Mouse (Mus musculus) stomach, postnatal 0 days (tissue): ENCODE data around the gene Gli3. TPM values are rescaled to one million over a fixed set of nuclear protein-coding genes. Genes with fewer than 3 reads are reported as not detected.

Experiments used
- ATAC-seq: fragments of 200-750 bp; cut with Nextera tagmentation; 2 replicates; pipeline ENCODE4 v1.8.0; 2017; ENCODE audit not compliant: low FRiP score, low TSS enrichment
- DNase-seq: peaks from one replicate; pipeline ENCODE4 v3.0.0-alpha.2; 2016; ENCODE audit warnings: low spot score
- H3K27ac ChIP-seq: fragments of 300-500 bp; sonication (generic); replicated peaks from 2 replicates; pipeline ENCODE4 v1.5.1; 2014; ENCODE audit warnings: mild to moderate bottlenecking, control low read depth
- H3K27me3 ChIP-seq: fragments of 300-500 bp; sonication (generic); 2 replicates; pipeline ENCODE4 v1.6.1; 2014; ENCODE audit warnings: low read length; ENCODE audit not compliant: control insufficient read depth, insufficient read depth
- H3K36me3 ChIP-seq: fragments of 300-500 bp; sonication (generic); 2 replicates; pipeline ENCODE4 v1.6.1; 2014; ENCODE audit warnings: low read length, mixed read lengths; ENCODE audit not compliant: control insufficient read depth, insufficient read depth
- H3K4me1 ChIP-seq: fragments of 300-500 bp; sonication (generic); replicated peaks from 2 replicates; pipeline ENCODE4 v1.6.1; 2014; ENCODE audit warnings: antibody characterized with exemption; ENCODE audit not compliant: control insufficient read depth, insufficient read depth
- H3K4me2 ChIP-seq: fragments of 300-500 bp; sonication (generic); replicated peaks from 2 replicates; pipeline ENCODE4 v1.6.1; 2014; ENCODE audit warnings: low read depth, mild to moderate bottlenecking, control low read depth, moderate library complexity
- H3K4me3 ChIP-seq: fragments of 300-500 bp; sonication (generic); 2 replicates; pipeline ENCODE4 v1.5.1; 2014; ENCODE audit warnings: low read depth, low read length, control low read depth
- H3K9ac ChIP-seq: fragments of 300-500 bp; sonication (generic); 2 replicates; pipeline ENCODE4 v1.6.1; 2014; ENCODE audit warnings: mild to moderate bottlenecking, low read length, control low read depth, mixed read lengths
- H3K9me3 ChIP-seq: fragments of 300-500 bp; sonication (generic); 2 replicates; pipeline ENCODE4 v1.6.1; 2016; ENCODE audit warnings: low read length; ENCODE audit not compliant: control insufficient read depth
- CTCF ChIP-seq: IDR thresholded peaks from 2 replicates; pipeline ENCODE4 v1.5.1; 2016; ENCODE audit warnings: antibody characterized with exemption, low read depth, mild to moderate bottlenecking, moderate library complexity
- EP300 ChIP-seq: optimal IDR thresholded peaks from 2 replicates; pipeline ENCODE3; 2016; ENCODE audit warnings: antibody characterized with exemption
- WGBS: fragments of 180-500 bp; shearing (Covaris S2); extraction: QIAGEN DNeasy Blood & Tissue Kit; methylation state at CpG from one replicate; pipeline ENCODE4 v1.1.7; 2014; 5-methylcytosine and 5-hydroxymethylcytosine counted together
- polyA plus RNA-seq: library from polyadenylated mRNA; unstranded; fragments of >200 nt; fragmentation: Nextera tagmentation; extraction: Ambion mirVana; gene quantifications from 2 replicates; pipeline ENCODE4 v1.2.1, GENCODE M21; 2015

Gene Gli3
- polyA plus RNA-seq, 1 experiment from 2014 or later, result 4.9 TPM

DNA sequence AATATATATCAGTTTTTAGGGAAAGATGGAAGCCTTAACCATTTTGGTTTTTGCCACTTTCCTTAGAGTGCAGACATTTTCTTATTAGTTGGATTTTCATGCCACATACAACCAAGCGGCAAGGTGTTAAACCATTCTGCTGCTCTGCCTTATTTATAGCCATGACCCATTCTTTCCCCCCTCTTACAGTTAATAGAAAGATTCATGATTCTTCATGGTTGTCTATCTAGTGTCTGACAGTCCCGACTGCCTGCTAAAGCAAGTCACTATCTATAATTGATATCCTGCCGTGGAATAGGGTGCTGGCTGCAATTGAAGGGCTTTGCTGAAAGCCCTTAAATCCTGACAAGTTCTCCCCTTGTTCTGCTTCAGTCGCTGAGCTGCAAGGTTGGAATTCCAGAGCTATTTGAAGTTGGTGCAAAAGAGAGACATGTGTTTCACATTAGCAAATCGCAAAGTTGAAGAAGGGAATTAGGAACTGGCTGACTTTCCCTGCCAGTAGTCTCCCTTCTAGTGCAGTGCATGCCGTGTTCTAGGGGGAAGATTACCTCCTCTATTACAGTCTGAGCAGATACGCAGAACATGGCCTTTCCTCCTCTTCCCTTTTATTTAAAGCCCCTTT, 201.7 kb downstream of the Gli3 start:
- no peak for DNase-seq

GRCm38 (mm10) chr13:15665514-15665913, 202.5 kb downstream of the Gli3 start:
- WGBS, result 92% methylated on average over 8 of the region's 8 CpGs
- DNase-seq (no peak), ATAC-seq (no peak)
- H3K4me3 ChIP-seq, result no peak overlapping the region
- no peak overlapping the region for H3K27ac ChIP-seq
- no peak for TF ChIP-seq EP300
- TF ChIP-seq CTCF, result no peak
- peaks cover 7% of the 10 kb centered on the region for H3K36me3 ChIP-seq
- H3K9ac ChIP-seq, result no peak overlapping the region
- no peaks in the 10 kb centered on the region for H3K4me1 ChIP-seq
- no peaks in the 10 kb centered on the region for H3K9me3 ChIP-seq
- no peak overlapping the region for H3K4me2 ChIP-seq
- no peaks in the 10 kb centered on the region for H3K27me3 ChIP-seq

More for the DNA sequence above, 201.7 kb downstream of the Gli3 start:
- H3K4me1 ChIP-seq, result no peaks in the 10 kb centered on the region
- H3K27ac ChIP-seq, result no peak overlapping the region
- TF ChIP-seq EP300, result no peak
- no peak for TF ChIP-seq CTCF
- no peak overlapping the region for H3K4me3 ChIP-seq
- ATAC-seq, result no peak
- no peaks in the 10 kb centered on the region for H3K27me3 ChIP-seq
- H3K4me2 ChIP-seq, result no peak overlapping the region
- 44% methylated on average over 7 of the region's 7 CpGs for WGBS
- H3K36me3 ChIP-seq, result peaks cover 7% of the 10 kb centered on the region
- H3K9ac ChIP-seq, result no peak overlapping the region
- H3K9me3 ChIP-seq, result no peaks in the 10 kb centered on the region

- DNase-seq (no peak), ATAC-seq (no peak)
- no peak overlapping the region for H3K9ac ChIP-seq
- no peak overlapping the region for H3K4me3 ChIP-seq
- H3K27ac ChIP-seq, result no peak overlapping the region
- no peaks in the 10 kb centered on the region for H3K36me3 ChIP-seq
- H3K9me3 ChIP-seq, result no peaks in the 10 kb centered on the region
- 41% methylated on average over 9 of the region's 9 CpGs for WGBS
- H3K4me2 ChIP-seq, result no peak overlapping the region
- H3K27me3 ChIP-seq, result no peaks in the 10 kb centered on the region
- H3K4me1 ChIP-seq, result no peaks in the 10 kb centered on the region
- TF ChIP-seq CTCF (no peak), EP300 (no peak)
Observed at GRCm38 (mm10) chr13:15670144-15670961, 207.3 kb downstream of the Gli3 start.

- Histone ChIP-seq H3K9ac (no peak overlapping the region), H3K4me2 (no peak overlapping the region), H3K4me3 (no peak overlapping the region), H3K36me3 (no peaks in the 10 kb centered on the region), H3K4me1 (no peaks in the 10 kb centered on the region), H3K27ac (no peak overlapping the region), H3K9me3 (no peaks in the 10 kb centered on the region), H3K27me3 (no peaks in the 10 kb centered on the region)
- WGBS, result 48% methylated on average over 4 of the region's 4 CpGs
- ATAC-seq (no peak), DNase-seq (no peak)
- TF ChIP-seq EP300 (no peak), CTCF (no peak)
Observed at GRCm38 (mm10) chr13:15670962-15671313, 207.9 kb downstream of the Gli3 start.

DNA sequence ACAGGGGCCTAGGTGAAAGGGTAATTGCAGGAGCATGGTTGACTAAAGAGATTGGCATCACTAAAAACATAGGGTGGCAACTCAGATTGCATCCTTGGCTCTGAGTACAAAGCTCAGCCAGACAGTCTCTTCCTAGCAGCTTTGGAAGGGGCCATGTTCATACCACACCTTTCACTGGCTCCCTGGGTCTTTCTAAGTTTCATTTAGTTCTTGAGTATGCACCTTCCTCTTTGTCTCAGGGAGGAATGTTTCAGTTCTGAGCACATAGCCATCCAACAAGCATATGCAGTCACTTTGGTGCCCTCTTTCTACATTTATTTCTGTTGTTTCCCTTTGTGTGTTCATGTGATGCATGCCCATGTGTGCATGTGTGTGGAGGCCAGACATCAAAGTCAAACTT, 212.4 kb downstream of the Gli3 start:
- H3K27ac ChIP-seq, result no peak overlapping the region
- no peak for TF ChIP-seq EP300
- TF ChIP-seq CTCF, result no peak

GRCm38 (mm10) chr13:15677106-15677760, 214.2 kb downstream of the Gli3 start:
- Histone ChIP-seq H3K36me3 (no peaks in the 10 kb centered on the region), H3K4me2 (no peak overlapping the region), H3K9me3 (no peaks in the 10 kb centered on the region), H3K9ac (no peak overlapping the region), H3K27ac (no peak overlapping the region), H3K27me3 (no peaks in the 10 kb centered on the region), H3K4me1 (no peaks in the 10 kb centered on the region), H3K4me3 (no peak overlapping the region)
- no peak for ATAC-seq
- no peak for TF ChIP-seq CTCF
- no peak for TF ChIP-seq EP300
- no peak for DNase-seq
- WGBS, result 94% methylated on average over 4 of the region's 4 CpGs

More for the DNA sequence above, 212.4 kb downstream of the Gli3 start:
- Histone ChIP-seq H3K4me2 (no peak overlapping the region), H3K36me3 (no peaks in the 10 kb centered on the region), H3K4me1 (no peaks in the 10 kb centered on the region), H3K27me3 (no peaks in the 10 kb centered on the region), H3K9ac (no peak overlapping the region), H3K4me3 (no peak overlapping the region), H3K9me3 (no peaks in the 10 kb centered on the region)
- no peak for ATAC-seq
- DNase-seq, result no peak
